ENCODE assay signal across 14 mouse cellular contexts in the genomic region with DNA sequence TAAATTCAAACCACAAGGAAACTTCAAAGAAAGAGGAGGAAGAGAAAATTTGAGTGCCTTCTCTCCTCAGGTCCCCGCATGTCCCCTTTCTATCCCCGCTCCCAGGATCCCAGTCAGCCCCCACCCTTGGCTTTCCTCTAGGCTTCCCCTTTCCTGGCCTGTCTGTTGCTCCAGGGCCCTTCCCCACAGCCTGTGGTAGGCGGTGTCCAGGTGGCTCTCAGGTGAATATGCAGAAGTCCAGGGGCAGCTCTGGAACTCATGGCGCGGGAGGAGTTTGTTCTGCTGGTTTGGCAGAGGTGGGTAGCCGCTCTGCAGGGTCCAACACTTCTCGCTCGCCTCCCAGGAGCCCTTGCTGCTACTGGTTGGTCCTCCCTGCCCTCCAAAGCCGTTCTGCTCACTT.
DNase-seq lines count a peak whose midpoint lies in the region; ATAC-seq and TF ChIP-seq lines count a peak whose summit lies in the region.
"Had no signal": no experiment of that assay in that cellular context is flagged by ENCODE, and none has a peak within 500 bp of the region (broad histone marks: within the 10 kb centered on the region; RNA-seq: fewer than 3 reads in every experiment).

No protein-coding gene starts in this region.

- H3K9ac ChIP-seq in heart, embryonic 11.5 days (ENCODE audit: low read depth, low read length): no peak overlapping the region; the same call in 1 of the 2 replicates
- H3K9ac ChIP-seq in lung, postnatal 0 days (replicated peaks; ENCODE audit: low read depth): no peak overlapping the region
- no peak overlapping the region for H3K9ac ChIP-seq in heart, postnatal 0 days (replicated peaks; ENCODE audit: low read depth, low read length)
- H3K9ac ChIP-seq: forebrain, postnatal 0 days; hindbrain, embryonic 13.5 days; liver, embryonic 15.5 days had no signal

- no peak for DNase-seq in heart, postnatal 25 days (ENCODE audit: low spot score)
- peak; percentile 42 to 49 for DNase-seq in lung, adult 18-20 months
- DNase-seq in lung, postnatal 0 days (ENCODE audit: low spot score): no peak
- DNase-seq in heart, postnatal 0 days (ENCODE audit: low spot score): no peak
- no peak for DNase-seq in spleen, postnatal 4 days (ENCODE audit: low spot score in 2 of 2)
- DNase-seq in adrenal gland, adult 2 months: no peak
- DNase-seq: right cerebral cortex, postnatal 14 days; thymus, postnatal 4 days had no signal

- no peak for ATAC-seq in heart, embryonic 11.5 days (replicated peaks; ENCODE audit: insufficient number of reproducible peaks, low FRiP score, low TSS enrichment)
- no peak for ATAC-seq in lung, postnatal 0 days
- ATAC-seq in heart, postnatal 0 days (ENCODE audit: insufficient read depth, low read depth): no peak
- ATAC-seq: intestine, postnatal 0 days had no signal

- intact Hi-C loops in heart, postnatal 25 days (cut with DNase I): no loop called here

- no peak for TF ChIP-seq EP300 in lung, postnatal 0 days (IDR thresholded peaks at IDR 0.05)
- TF ChIP-seq EP300 in heart, postnatal 0 days (IDR thresholded peaks at IDR 0.05; ENCODE audit: low read depth): no peak

- H3K27me3 ChIP-seq in heart, embryonic 11.5 days (ENCODE audit: control insufficient read depth, insufficient read depth, low read length): no peaks in the 10 kb centered on the region
- no peaks in the 10 kb centered on the region for H3K27me3 ChIP-seq in lung, postnatal 0 days (replicated peaks; ENCODE audit: insufficient read depth, low read length)
- no peaks in the 10 kb centered on the region for H3K27me3 ChIP-seq in heart, postnatal 0 days (ENCODE audit: control insufficient read depth, insufficient read depth, low read length)

- peak overlapping the region; percentile 25 for H3K27ac ChIP-seq in heart, embryonic 11.5 days (ENCODE audit: low read depth, low read length)
- H3K27ac ChIP-seq in lung, postnatal 0 days (ENCODE audit: low read length): no peak overlapping the region
- H3K27ac ChIP-seq in heart, postnatal 0 days (ENCODE audit: low read depth): peak overlapping the region; percentile 81
- H3K27ac ChIP-seq: hindbrain, embryonic 13.5 days; liver, embryonic 15.5 days had no signal

- H3K4me1 ChIP-seq in heart, embryonic 11.5 days (ENCODE audit: control insufficient read depth, insufficient read depth, low read length): peaks cover 46% of the 10 kb centered on the region
- H3K4me1 ChIP-seq in lung, postnatal 0 days (ENCODE audit: insufficient read depth, low read depth, low read length): peaks cover 4% of the 10 kb centered on the region; the same call in 1 of the 2 replicates
- peaks cover 87% of the 10 kb centered on the region for H3K4me1 ChIP-seq in heart, postnatal 0 days (ENCODE audit: control insufficient read depth, insufficient read depth)
- H3K4me1 ChIP-seq: liver, embryonic 15.5 days had no signal

- H3K9me3 ChIP-seq in heart, embryonic 11.5 days (replicated peaks; ENCODE audit: control insufficient read depth, low read length): no peaks in the 10 kb centered on the region
- H3K9me3 ChIP-seq in lung, postnatal 0 days (ENCODE audit: low read length): no peaks in the 10 kb centered on the region
- H3K9me3 ChIP-seq in heart, postnatal 0 days (replicated peaks; ENCODE audit: control insufficient read depth, low read length): no peaks in the 10 kb centered on the region
- H3K9me3 ChIP-seq: hindbrain, embryonic 13.5 days; liver, embryonic 15.5 days had no signal

- TF ChIP-seq CTCF in lung, postnatal 0 days (IDR thresholded peaks at IDR 0.05): no peak
- TF ChIP-seq CTCF in heart, postnatal 0 days (IDR thresholded peaks at IDR 0.05; ENCODE audit: low read depth): no peak

- 68% methylated on average over 9 of the region's 9 CpGs for WGBS in heart, embryonic 11.5 days (ENCODE audit: insufficient replicate concordance)
- WGBS in lung, postnatal 0 days: 64% methylated on average over 9 of the region's 9 CpGs
- 64% methylated on average over 9 of the region's 9 CpGs for WGBS in heart, postnatal 0 days

- H3K4me3 ChIP-seq in heart, embryonic 11.5 days (ENCODE audit: low read depth, low read length): no peak overlapping the region
- H3K4me3 ChIP-seq in lung, postnatal 0 days (ENCODE audit: low read depth, low read length): no peak overlapping the region
- H3K4me3 ChIP-seq in heart, postnatal 0 days (ENCODE audit: low read depth, low read length): no peak overlapping the region
- H3K4me3 ChIP-seq: erythroblast, embryonic 14.5 days; hindbrain, embryonic 13.5 days; liver, embryonic 15.5 days had no signal

- H3K36me3 ChIP-seq in heart, embryonic 11.5 days (ENCODE audit: control insufficient read depth, insufficient read depth, low read length): no peaks in the 10 kb centered on the region
- no peaks in the 10 kb centered on the region for H3K36me3 ChIP-seq in lung, postnatal 0 days (ENCODE audit: insufficient read depth, low read length)
- no peaks in the 10 kb centered on the region for H3K36me3 ChIP-seq in heart, postnatal 0 days (replicated peaks; ENCODE audit: control insufficient read depth, insufficient read depth, low read length)
- H3K36me3 ChIP-seq: hindbrain, embryonic 13.5 days; liver, embryonic 15.5 days had no signal

- no peak overlapping the region for H3K4me2 ChIP-seq in heart, embryonic 11.5 days
- H3K4me2 ChIP-seq in lung, postnatal 0 days (replicated peaks; ENCODE audit: low read depth, low read length): no peak overlapping the region
- peak overlapping the region; percentile 10; the same call in 1 of the 2 replicates for H3K4me2 ChIP-seq in heart, postnatal 0 days (ENCODE audit: low read depth, low read length)
- H3K4me2 ChIP-seq: hindbrain, embryonic 13.5 days; liver, embryonic 15.5 days had no signal

Comparison
In these comparisons a context has a peak if more than half of its experiments do, and no peak if none do; other contexts are left out.
1. DNase-seq: peak in lung, adult 18-20 months (2 of 2); none in heart, postnatal 25 days (single experiment), lung, postnatal 0 days (single experiment), heart, postnatal 0 days (single experiment), spleen, postnatal 4 days (0 of 2) and adrenal gland, adult 2 months (single experiment).